Mouse (Mus musculus) CH12.LX (cell line): ENCODE data around the gene Srr. TPM values are rescaled to one million over a fixed set of nuclear protein-coding genes. Genes with fewer than 3 reads are reported as not detected.

ENCODE experiments used
- DNase-seq: peaks from one replicate; pipeline ENCODE4 v3.0.0-alpha.2; 2013; ENCODE audit errors: extremely low read depth
- H3K27ac ChIP-seq: 2 replicates; pipeline ENCODE4 v1.5.1; 2012; ENCODE audit warnings: low read depth, mild to moderate bottlenecking, control low read depth, moderate library complexity; ENCODE audit not compliant: insufficient read depth
- H3K27me3 ChIP-seq: replicated peaks from 2 replicates; pipeline ENCODE3; 2012; ENCODE audit warnings: inconsistent platforms
- H3K36me3 ChIP-seq, 2 experiments: replicated peaks in 1 of 2; 2 replicates each; pipeline versions ENCODE3 to v1.6.1; 2012; ENCODE audit warnings: inconsistent platforms in 1 of 2, low read length in 1 of 2, mild to moderate bottlenecking in 1 of 2, mixed read lengths in 1 of 2, moderate library complexity in 1 of 2; ENCODE audit not compliant: control insufficient read depth in 1 of 2, insufficient read depth in 1 of 2
- H3K4me1 ChIP-seq, 2 experiments: 2 replicates each; pipeline ENCODE4 v1.6.1; 2012; ENCODE audit warnings: inconsistent platforms in 1 of 2, moderate library complexity in 1 of 2; ENCODE audit not compliant: insufficient read depth in 2 of 2, control insufficient read depth in 1 of 2
- H3K4me2 ChIP-seq: 2 replicates; pipeline ENCODE4 v1.6.1; 2012; ENCODE audit warnings: low read depth, mild to moderate bottlenecking, control low read depth; ENCODE audit not compliant: poor library complexity, insufficient read depth, severe bottlenecking
- H3K4me3 ChIP-seq, 3 experiments: fragments of 150-350 bp in 1 of 3; sonication (generic) in 1 of 3; replicated peaks in 1 of 3; 2 replicates each; pipeline versions ENCODE3 to v1.5.1; 2011 to 2012; ENCODE audit warnings: low read depth in 2 of 3, low read length in 2 of 3, mild to moderate bottlenecking in 2 of 3, moderate library complexity in 2 of 3, control low read depth in 1 of 3, improper control_type of control experiment in 1 of 3, inconsistent platforms in 1 of 3, mixed read lengths in 1 of 3; ENCODE audit not compliant: poor library complexity in 1 of 3
- H3K79me2 ChIP-seq: replicated peaks from 2 replicates; pipeline ENCODE4 v1.6.1; 2012; ENCODE audit warnings: mild to moderate bottlenecking, moderate library complexity; ENCODE audit not compliant: control insufficient read depth, poor library complexity, insufficient read depth, severe bottlenecking; ENCODE audit errors: extremely low read depth
- H3K9ac ChIP-seq: 2 replicates; pipeline ENCODE4 v1.6.1; 2012; ENCODE audit warnings: low read depth, mild to moderate bottlenecking, control low read depth, moderate library complexity; ENCODE audit not compliant: insufficient read depth
- H3K9me3 ChIP-seq: replicated peaks from 2 replicates; pipeline ENCODE3; 2012; ENCODE audit warnings: low read length, inconsistent platforms, mixed read lengths
- BHLHE40 ChIP-seq: IDR thresholded peaks from 2 replicates; pipeline ENCODE4 v1.6.1; 2011; ENCODE audit warnings: mild to moderate bottlenecking, low read depth, low read length, improper control_type of control experiment
- CHD1 ChIP-seq: IDR thresholded peaks from 2 replicates; pipeline ENCODE4 v1.6.1; 2012; ENCODE audit warnings: low read depth, low read length, improper control_type of control experiment, inconsistent platforms
- CTCF ChIP-seq, 2 experiments: IDR thresholded peaks in 1 of 2; conservative IDR thresholded peaks in 1 of 2; 2 replicates each; pipeline ENCODE4 v1.5.1; 2011 to 2012; ENCODE audit warnings: low read depth in 2 of 2, low read length in 2 of 2, improper control_type of control experiment in 1 of 2, inconsistent platforms in 1 of 2, mild to moderate bottlenecking in 1 of 2, moderate library complexity in 1 of 2
- E2F4 ChIP-seq: IDR thresholded peaks from 2 replicates; pipeline ENCODE4 v1.6.1; 2011; ENCODE audit warnings: low read depth, low read length, improper control_type of control experiment; ENCODE audit not compliant: insufficient replicate concordance
- ELF1 ChIP-seq: IDR thresholded peaks from 2 replicates; pipeline ENCODE4 v1.6.1; 2014; ENCODE audit warnings: low read depth, mild to moderate bottlenecking, inconsistent platforms, low read length, improper control_type of control experiment
- EP300 ChIP-seq: IDR thresholded peaks from 2 replicates; pipeline ENCODE4 v1.6.1; 2011; ENCODE audit warnings: low read length, improper control_type of control experiment
- ETS1 ChIP-seq: conservative IDR thresholded peaks from 2 replicates; pipeline ENCODE4 v1.6.1; 2012; ENCODE audit warnings: low read depth, mild to moderate bottlenecking, inconsistent platforms, low read length, improper control_type of control experiment, moderate library complexity
- GABPA ChIP-seq: IDR thresholded peaks from 2 replicates; pipeline ENCODE4 v1.6.1; 2012; ENCODE audit warnings: low read depth, low read length, improper control_type of control experiment, inconsistent platforms; ENCODE audit not compliant: insufficient replicate concordance
- HCFC1 ChIP-seq: IDR thresholded peaks from 2 replicates; pipeline ENCODE4 v1.6.1; 2012; ENCODE audit warnings: low read depth, mild to moderate bottlenecking, inconsistent platforms, low read length, improper control_type of control experiment
- JUN ChIP-seq: IDR thresholded peaks from 2 replicates; pipeline ENCODE4 v1.6.1; 2011; ENCODE audit warnings: low read depth, mild to moderate bottlenecking, low read length, improper control_type of control experiment, moderate library complexity; ENCODE audit not compliant: insufficient read depth
- JUND ChIP-seq: conservative IDR thresholded peaks from 2 replicates; pipeline ENCODE4 v1.6.1; 2011; ENCODE audit warnings: low read depth, low read length, improper control_type of control experiment
- KAT2A ChIP-seq: IDR thresholded peaks from 2 replicates; pipeline ENCODE4 v1.6.1; 2012; ENCODE audit warnings: low read length, improper control_type of control experiment, inconsistent platforms; ENCODE audit not compliant: insufficient replicate concordance
- MAX ChIP-seq: IDR thresholded peaks from 2 replicates; pipeline ENCODE4 v1.6.1; 2011; ENCODE audit warnings: low read length, improper control_type of control experiment
- MAZ ChIP-seq: IDR thresholded peaks from 2 replicates; pipeline ENCODE4 v1.6.1; 2012; ENCODE audit warnings: low read depth, mild to moderate bottlenecking, inconsistent platforms, low read length, improper control_type of control experiment, moderate library complexity
- MEF2A ChIP-seq: IDR thresholded peaks from 2 replicates; pipeline ENCODE4 v1.6.1; 2014; ENCODE audit warnings: low read depth, mild to moderate bottlenecking, inconsistent platforms, low read length, improper control_type of control experiment, borderline replicate concordance
- MXI1 ChIP-seq: IDR thresholded peaks from 2 replicates; pipeline ENCODE4 v1.6.1; 2011; ENCODE audit warnings: mild to moderate bottlenecking, low read depth, low read length, improper control_type of control experiment
- MYC ChIP-seq: IDR thresholded peaks from 2 replicates; pipeline ENCODE4 v1.6.1; 2011; ENCODE audit warnings: low read depth, mild to moderate bottlenecking, improper control_type of control experiment, low read length
- NELFE ChIP-seq: IDR thresholded peaks from 2 replicates; pipeline ENCODE4 v1.6.1; 2011; ENCODE audit warnings: low read depth, low read length, improper control_type of control experiment
- NRF1 ChIP-seq: IDR thresholded peaks from 2 replicates; pipeline ENCODE4 v1.6.1; 2014; ENCODE audit warnings: low read depth, mild to moderate bottlenecking, inconsistent platforms, low read length, improper control_type of control experiment, moderate library complexity
- PAX5 ChIP-seq: IDR thresholded peaks from 2 replicates; pipeline ENCODE4 v1.6.1; 2012; ENCODE audit warnings: low read length, inconsistent platforms, mixed read lengths
- POLR2A ChIP-seq: IDR thresholded peaks from 2 replicates; pipeline ENCODE4 v1.6.1; 2011; ENCODE audit warnings: low read depth, mild to moderate bottlenecking, improper control_type of control experiment, low read length
- POLR2AphosphoS2 ChIP-seq: IDR thresholded peaks from 2 replicates; pipeline ENCODE4 v1.6.1; 2011; ENCODE audit warnings: low read depth, low read length, improper control_type of control experiment
- RAD21 ChIP-seq: IDR thresholded peaks from 2 replicates; pipeline ENCODE4 v1.6.1; 2011; ENCODE audit warnings: low read depth, mild to moderate bottlenecking, low read length, improper control_type of control experiment, moderate library complexity
- RCOR1 ChIP-seq: conservative IDR thresholded peaks from 2 replicates; pipeline ENCODE4 v1.6.1; 2012; ENCODE audit warnings: low read depth, mild to moderate bottlenecking, inconsistent platforms, low read length, improper control_type of control experiment
- SIN3A ChIP-seq: IDR thresholded peaks from 2 replicates; pipeline ENCODE4 v1.6.1; 2012; ENCODE audit warnings: low read length, improper control_type of control experiment, inconsistent platforms
- SMC3 ChIP-seq: IDR thresholded peaks from 2 replicates; pipeline ENCODE4 v1.6.1; 2011; ENCODE audit warnings: low read depth, low read length, improper control_type of control experiment
- TCF12 ChIP-seq: IDR thresholded peaks from 2 replicates; pipeline ENCODE4 v1.6.1; 2014; ENCODE audit warnings: low read depth, mild to moderate bottlenecking, inconsistent platforms, low read length, improper control_type of control experiment
- UBTF ChIP-seq: IDR thresholded peaks from 2 replicates; pipeline ENCODE4 v1.6.1; 2012; ENCODE audit warnings: low read depth, mild to moderate bottlenecking, inconsistent platforms, low read length, improper control_type of control experiment, moderate library complexity
- USF1 ChIP-seq: IDR thresholded peaks from 2 replicates; pipeline ENCODE4 v1.6.1; 2014; ENCODE audit warnings: low read depth, mild to moderate bottlenecking, inconsistent platforms, low read length, improper control_type of control experiment
- USF2 ChIP-seq: conservative IDR thresholded peaks from 2 replicates; pipeline ENCODE4 v1.6.1; 2011; ENCODE audit warnings: low read depth, low read length, improper control_type of control experiment
- ZC3H11A ChIP-seq: IDR thresholded peaks from 2 replicates; pipeline ENCODE4 v1.6.1; 2012; ENCODE audit warnings: low read depth, mild to moderate bottlenecking, inconsistent platforms, low read length, improper control_type of control experiment
- ZNF384 ChIP-seq: IDR thresholded peaks from 2 replicates; pipeline ENCODE4 v1.6.1; 2012; ENCODE audit warnings: low read depth, low read length, improper control_type of control experiment, inconsistent platforms
- dilution Hi-C: fragments of 300-500 bp; cut with MboI; formaldehyde crosslinking; loops from 2 replicates; pipeline ENCODE4 v1.14.3; 2020; ENCODE audit warnings: low sequenced_read_pairs; ENCODE audit not compliant: extremely low pct_unique_long_range_greater_than_20kb, extremely low pct_ligation_motif_present
- in situ Hi-C: fragments of 300-500 bp; cut with MboI; formaldehyde crosslinking; loops from 3 replicates; pipeline ENCODE4 v1.14.3; 2019; ENCODE audit warnings: low sequenced_read_pairs, low pct_ligation_motif_present, low pct_unique_long_range_greater_than_20kb, mixed read lengths
- polyA plus RNA-seq: library from polyadenylated mRNA; unstranded; fragments of >175 nt; gene quantifications from 2 replicates; pipeline ENCODE4 v1.2.1, GENCODE M21; 2012; ENCODE audit warnings: low read depth; ENCODE audit not compliant: insufficient read length
- total RNA-seq, 2 experiments: library from RNA; depleted of rRNA; stranded (reverse); fragments of 300-350 nt in 1 of 2; fragments of >200 nt in 1 of 2; gene quantifications; 2 replicates each; pipeline ENCODE4 v1.2.3; 2012 to 2014

Srr gene
- total and polyA plus RNA-seq, 3 experiments, result 5.7 to 5.9 (median 5.7) TPM

GRCm38 (mm10) chr11:74961953-74962352 is 36.2 kb upstream of the Srr start:
- Histone ChIP-seq H3K27ac (no peak overlapping the region), H3K4me3 (no peak overlapping the region), H3K79me2 (no peaks in the 10 kb centered on the region; the same call in 1 of the 2 replicates), H3K36me3 (peaks cover 2 to 25% of the 10 kb centered on the region in 2 experiments), H3K27me3 (no peaks in the 10 kb centered on the region), H3K9ac (no peak overlapping the region), H3K4me1 (peaks cover 2 to 20% of the 10 kb centered on the region in 2 experiments; a peak in 3 of 4 replicates), H3K9me3 (no peaks in the 10 kb centered on the region), H3K4me2 (no peak overlapping the region)
- no peak for DNase-seq
- in situ Hi-C loops (no loop called here), dilution Hi-C loops (no loop called here)
- TF ChIP-seq CHD1 (no peak), MEF2A (no peak), POLR2A (no peak), NRF1 (no peak), BHLHE40 (no peak), JUND (no peak), CTCF (conservative IDR thresholded peaks at IDR 0.05 in 1 of 2, IDR thresholded peaks at IDR 0.05 in 1 of 2; ENCODE audit: low read depth in 2 of 2, low read length in 2 of 2) (no peak), JUN (no peak), KAT2A (no peak), USF2 (no peak), HCFC1 (no peak), ZC3H11A (no peak), UBTF (no peak), SMC3 (no peak), USF1 (no peak), ZNF384 (no peak), SIN3A (no peak), ETS1 (no peak)

DNA sequence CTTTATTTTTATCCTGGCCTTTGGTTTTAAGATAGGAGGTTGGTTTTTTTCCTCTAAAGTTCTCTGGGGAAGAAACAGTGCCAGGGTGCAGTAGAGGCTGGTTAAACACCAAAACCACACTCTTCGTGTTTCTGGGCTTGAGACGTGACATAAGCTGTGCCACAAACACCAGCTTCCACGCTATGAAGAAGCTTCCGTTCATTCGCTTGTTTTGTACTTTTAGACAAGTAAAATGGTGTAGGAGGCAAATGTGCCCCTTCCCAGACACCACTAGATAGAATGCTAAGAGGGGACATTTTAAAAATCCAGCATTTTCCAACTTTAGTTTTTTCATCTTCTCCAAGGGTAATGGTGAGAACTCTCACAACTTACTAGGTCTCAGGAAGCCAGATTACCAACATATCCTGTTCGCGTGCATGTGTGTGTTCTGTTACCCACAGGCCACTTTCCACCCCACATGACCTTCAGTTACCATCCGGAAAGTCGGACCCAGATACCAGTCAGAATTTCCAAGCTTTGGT is 34.3 kb upstream of the Srr start:
- Histone ChIP-seq H3K79me2 (no peaks in the 10 kb centered on the region; the same call in 1 of the 2 replicates), H3K4me3 (no peak overlapping the region), H3K27me3 (no peaks in the 10 kb centered on the region), H3K9ac (peak overlapping the region; percentile 57), H3K27ac (peak overlapping the region; percentile 23; the same call in 1 of the 2 replicates), H3K9me3 (no peaks in the 10 kb centered on the region), H3K4me2 (peak overlapping the region; percentile 45), H3K4me1 (peaks cover 2 to 25% of the 10 kb centered on the region in 2 experiments; a peak in 3 of 4 replicates), H3K36me3 (peaks cover 2 to 26% of the 10 kb centered on the region in 2 experiments)
- in situ Hi-C loops, result no loop called here
- dilution Hi-C loops, result no loop called here
- peak; percentile 62 for DNase-seq
- TF ChIP-seq E2F4 (no peak), POLR2A (no peak), MAX (0 out of 2 replicates have a peak, but pooled peaks have one; percentile 37), JUND (peak; percentile 45; the same call in 1 of the 2 replicates), GABPA (no peak), RCOR1 (no peak), EP300 (peak; percentile 69; the same call in 1 of the 2 replicates), KAT2A (no peak), RAD21 (no peak), MYC (no peak), TCF12 (peak; percentile 27; the same call in 1 of the 2 replicates), MEF2A (peak; percentile 77; the same call in 1 of the 2 replicates), NELFE (no peak), PAX5 (no peak), POLR2AphosphoS2 (no peak), ELF1 (no peak), CHD1 (no peak), USF2 (no peak), MAZ (no peak), MXI1 (no peak), CTCF (conservative IDR thresholded peaks at IDR 0.05 in 1 of 2, IDR thresholded peaks at IDR 0.05 in 1 of 2; ENCODE audit: low read depth in 2 of 2, low read length in 2 of 2) (no peak), ZNF384 (peak; percentile 7; the same call in 1 of the 2 replicates)
